Mouse (Mus musculus) forebrain, embryonic 13.5 days (tissue): ENCODE measurements around the gene Tmem100. TPM values are rescaled to one million over a fixed set of nuclear protein-coding genes. Genes with fewer than 3 reads are reported as not detected.

ENCODE experiments used
- ATAC-seq: fragments of 200-750 bp; cut with Nextera tagmentation; 2 replicates; pipeline ENCODE4 v1.8.0; 2017
- H3K27ac ChIP-seq: fragments of 300-500 bp; sonication (generic); 2 replicates; pipeline ENCODE4 v1.5.1; 2015; ENCODE audit warnings: inconsistent platforms, mild to moderate bottlenecking, moderate library complexity
- H3K27me3 ChIP-seq: fragments of 300-500 bp; sonication (generic); 2 replicates; pipeline ENCODE4 v1.6.1; 2015; ENCODE audit warnings: mild to moderate bottlenecking, inconsistent platforms
- H3K36me3 ChIP-seq: fragments of 300-500 bp; sonication (generic); 2 replicates; pipeline ENCODE4 v1.6.1; 2015; ENCODE audit warnings: mild to moderate bottlenecking, inconsistent platforms; ENCODE audit not compliant: poor library complexity, severe bottlenecking
- H3K4me1 ChIP-seq: fragments of 300-500 bp; sonication (generic); 2 replicates; pipeline ENCODE4 v1.6.1; 2015; ENCODE audit warnings: inconsistent platforms
- H3K4me2 ChIP-seq: fragments of 300-500 bp; sonication (generic); 2 replicates; pipeline ENCODE4 v1.6.1; 2015; ENCODE audit warnings: inconsistent platforms, mild to moderate bottlenecking, moderate library complexity
- H3K4me3 ChIP-seq: fragments of 300-500 bp; sonication (generic); 2 replicates; pipeline ENCODE4 v1.5.1; 2015; ENCODE audit warnings: mild to moderate bottlenecking, inconsistent platforms
- H3K9ac ChIP-seq: fragments of 300-500 bp; sonication (generic); 2 replicates; pipeline ENCODE4 v1.6.1; 2015; ENCODE audit warnings: mild to moderate bottlenecking, inconsistent platforms
- H3K9me3 ChIP-seq: fragments of 300-500 bp; sonication (generic); replicated peaks from 2 replicates; pipeline ENCODE4 v1.6.1; 2016; ENCODE audit warnings: inconsistent platforms
- WGBS: fragments of 180-500 bp; shearing (Covaris S2); methylation state at CpG from one replicate; pipeline ENCODE4 v1.1.7; 2015; 5-methylcytosine and 5-hydroxymethylcytosine counted together
- polyA plus RNA-seq: library from polyadenylated mRNA; unstranded; fragments of >200 nt; fragmentation: Nextera tagmentation; extraction: Ambion mirVana; gene quantifications from 2 replicates; pipeline ENCODE4 v1.2.1, GENCODE M21; 2015

The Tmem100 gene
- 4.8 and 5.0 TPM in 2 replicates for polyA plus RNA-seq

DNA sequence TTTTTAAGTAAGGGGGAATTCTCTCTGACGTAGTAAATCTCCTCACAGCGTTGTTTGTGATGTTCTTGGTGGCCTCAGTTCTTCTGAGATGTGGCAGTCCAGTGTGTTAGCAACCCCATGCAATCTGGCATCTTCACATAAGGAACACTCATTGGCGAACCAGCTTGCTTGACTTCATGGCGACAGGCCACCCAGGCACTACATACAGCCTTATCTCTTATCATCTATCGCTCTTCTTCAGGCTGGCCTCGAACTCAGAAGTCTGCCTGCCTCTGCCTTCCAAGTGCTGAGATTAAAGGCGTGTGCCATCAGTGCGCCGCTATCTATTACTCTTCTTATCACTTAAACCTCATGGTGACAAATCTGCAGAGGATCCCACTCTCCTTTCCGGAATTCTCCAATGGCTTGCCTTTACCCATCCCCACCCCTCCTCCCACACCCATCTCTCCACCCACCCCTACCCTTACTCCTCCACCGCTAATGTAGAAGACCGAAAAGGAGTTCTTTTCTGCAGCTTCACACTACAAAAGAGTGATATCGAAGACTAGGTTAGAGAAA lies at the start of gene Tmem100:
Gene Tmem100 (plus strand): TSS at position 508 of the 558 bp plus-strand sequence.
- Histone ChIP-seq H3K9ac (peak within 1 kb of the TSS; percentile 50; the same call in 1 of the 2 replicates), H3K9me3 (no peaks in the 10 kb centered on the region), H3K36me3 (no peaks in the 10 kb centered on the region), H3K4me3 (peak within 1 kb of the TSS; percentile 29), H3K27me3 (peaks cover 12% of the 10 kb centered on the region), H3K4me2 (peak within 1 kb of the TSS; percentile 57), H3K4me1 (peaks cover 24% of the 10 kb centered on the region), H3K27ac (no peak within 1 kb of the TSS)
- no peak for ATAC-seq
- WGBS = 59% methylated on average over 13 of the region's 13 CpGs

DNA sequence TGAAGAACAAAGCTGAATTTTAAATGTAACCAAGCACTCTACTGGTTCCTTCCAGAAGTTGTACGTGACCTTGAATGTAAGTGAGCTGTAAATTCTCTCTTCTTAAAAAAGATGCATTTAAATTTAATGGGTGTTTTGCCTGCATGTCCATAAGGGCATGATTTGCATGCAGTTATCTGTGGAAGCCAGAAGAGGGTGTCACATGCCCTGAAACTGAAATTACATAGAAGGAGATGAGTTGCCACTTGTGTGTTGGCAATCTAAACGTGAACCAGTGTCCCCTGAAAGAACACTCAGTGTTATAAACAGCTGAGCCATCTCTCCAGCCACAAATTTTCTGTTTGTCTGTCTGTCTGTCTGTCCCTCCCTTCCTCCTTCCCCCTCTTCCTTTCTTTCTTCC lies 47.2 kb upstream of the Tmem100 start:
- no peak for ATAC-seq
- Histone ChIP-seq H3K36me3 (no peaks in the 10 kb centered on the region), H3K9ac (no peak overlapping the region), H3K4me2 (no peak overlapping the region), H3K27me3 (no peaks in the 10 kb centered on the region), H3K9me3 (no peaks in the 10 kb centered on the region), H3K4me1 (peaks cover 10% of the 10 kb centered on the region), H3K27ac (no peak overlapping the region), H3K4me3 (no peak overlapping the region)
- WGBS = 72% methylated on average over 2 of the region's 2 CpGs

DNA sequence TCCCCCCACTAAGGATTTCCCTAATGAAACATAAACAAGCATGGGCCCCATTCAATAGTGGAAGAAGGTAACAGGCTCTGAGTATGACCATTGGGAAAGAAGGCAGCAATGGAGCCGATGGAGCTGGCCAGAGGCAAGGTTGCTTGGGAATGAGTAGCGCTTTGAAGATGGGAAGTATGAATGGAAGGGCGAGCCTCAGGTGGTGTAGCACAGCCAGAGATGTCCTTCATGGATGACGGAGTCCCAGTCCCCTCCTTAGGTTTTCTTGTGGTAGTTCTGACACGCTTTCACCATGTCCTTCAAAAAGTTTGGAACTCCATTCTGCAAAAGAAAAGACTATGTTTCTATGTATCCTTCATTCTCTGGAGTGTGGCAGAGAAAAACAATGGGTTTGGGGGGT lies 45.7 kb upstream of the Tmem100 start:
- WGBS = 92% methylated on average over 5 of the region's 5 CpGs
- no peak overlapping the region for H3K4me2 ChIP-seq
- H3K4me3 ChIP-seq = no peak overlapping the region
- H3K27ac ChIP-seq = no peak overlapping the region
- no peaks in the 10 kb centered on the region for H3K4me1 ChIP-seq
- no peaks in the 10 kb centered on the region for H3K9me3 ChIP-seq
- H3K9ac ChIP-seq = no peak overlapping the region
- H3K27me3 ChIP-seq = no peaks in the 10 kb centered on the region
- no peak for ATAC-seq
- H3K36me3 ChIP-seq = no peaks in the 10 kb centered on the region

DNA sequence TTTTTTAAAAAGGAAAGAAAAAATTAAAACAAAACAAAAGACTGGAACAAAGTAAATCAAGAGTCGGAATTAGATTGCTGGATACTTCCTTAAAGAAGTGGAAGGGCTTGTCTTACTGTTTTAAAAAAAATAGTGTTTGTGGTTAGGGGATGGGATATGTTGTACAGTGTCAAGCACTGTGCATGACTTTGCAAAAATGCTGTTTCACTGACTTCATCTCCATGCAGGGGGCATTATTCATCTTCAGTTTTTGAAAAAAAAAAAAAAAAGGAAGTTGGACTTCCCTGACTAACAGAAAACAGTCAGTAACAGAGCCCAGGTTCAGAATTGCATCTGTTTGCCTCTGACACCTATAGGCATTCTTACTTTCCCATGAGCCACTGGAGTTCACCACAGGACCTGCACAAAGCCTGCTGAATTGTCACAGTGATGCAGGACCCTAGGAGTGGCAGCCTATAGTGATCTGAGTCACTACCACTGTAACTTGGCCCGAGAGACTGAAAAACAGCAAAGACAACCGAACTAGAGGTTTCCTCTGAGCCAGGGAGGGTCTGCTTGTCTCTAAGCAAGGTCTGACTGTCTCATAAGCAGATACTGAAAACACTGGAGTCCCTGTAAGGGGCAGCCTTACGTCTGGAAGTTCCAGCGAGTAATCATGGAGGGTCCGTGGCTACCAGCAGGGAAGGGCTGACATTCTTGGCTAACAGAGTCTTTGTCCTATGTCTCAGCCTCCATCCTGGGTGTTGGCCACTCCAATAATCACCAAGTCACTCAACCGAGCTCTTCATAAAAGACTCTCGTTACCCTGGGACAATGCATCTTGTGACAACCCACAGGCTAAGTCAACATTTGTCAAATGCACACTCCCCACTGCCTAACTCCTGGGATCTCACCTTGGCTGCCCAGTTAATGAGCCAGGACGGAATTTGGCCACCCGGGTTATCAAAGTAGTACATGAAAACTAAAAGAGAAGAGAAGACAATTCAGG lies 44.7 kb upstream of the Tmem100 start:
- no peaks in the 10 kb centered on the region for H3K27me3 ChIP-seq
- H3K9ac ChIP-seq = no peak overlapping the region
- WGBS = 26% methylated on average over 10 of the region's 10 CpGs
- no peaks in the 10 kb centered on the region for H3K36me3 ChIP-seq
- no peaks in the 10 kb centered on the region for H3K4me1 ChIP-seq
- H3K9me3 ChIP-seq = no peaks in the 10 kb centered on the region
- no peak overlapping the region for H3K27ac ChIP-seq
- H3K4me3 ChIP-seq = no peak overlapping the region
- no peak overlapping the region for H3K4me2 ChIP-seq
- ATAC-seq = no peak

DNA sequence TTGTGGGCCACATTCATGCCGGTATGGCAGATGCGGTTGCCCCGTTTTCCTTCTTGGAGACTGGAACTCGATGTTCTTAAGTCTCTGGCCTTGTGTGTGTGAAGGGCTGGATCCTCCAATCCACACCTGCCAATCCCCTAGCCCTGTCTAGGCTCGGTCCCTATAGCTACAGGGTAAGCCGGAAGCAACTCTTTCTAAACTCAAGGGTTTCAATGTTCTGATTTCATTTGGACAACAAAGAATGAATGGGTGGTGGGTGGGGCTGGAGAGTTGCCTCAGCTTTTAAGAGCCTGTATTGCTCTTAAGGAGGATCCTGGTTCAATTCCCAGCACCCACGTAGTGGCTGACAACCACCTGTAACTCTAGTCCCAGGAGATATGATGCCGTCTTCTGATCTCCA lies 43.6 kb upstream of the Tmem100 start:
- no peak for ATAC-seq
- no peaks in the 10 kb centered on the region for H3K9me3 ChIP-seq
- no peak overlapping the region for H3K27ac ChIP-seq
- H3K4me1 ChIP-seq = no peaks in the 10 kb centered on the region
- WGBS = 86% methylated on average over 8 of the region's 8 CpGs
- no peak overlapping the region for H3K9ac ChIP-seq
- H3K27me3 ChIP-seq = no peaks in the 10 kb centered on the region
- no peak overlapping the region for H3K4me3 ChIP-seq
- H3K4me2 ChIP-seq = no peak overlapping the region
- H3K36me3 ChIP-seq = no peaks in the 10 kb centered on the region

DNA sequence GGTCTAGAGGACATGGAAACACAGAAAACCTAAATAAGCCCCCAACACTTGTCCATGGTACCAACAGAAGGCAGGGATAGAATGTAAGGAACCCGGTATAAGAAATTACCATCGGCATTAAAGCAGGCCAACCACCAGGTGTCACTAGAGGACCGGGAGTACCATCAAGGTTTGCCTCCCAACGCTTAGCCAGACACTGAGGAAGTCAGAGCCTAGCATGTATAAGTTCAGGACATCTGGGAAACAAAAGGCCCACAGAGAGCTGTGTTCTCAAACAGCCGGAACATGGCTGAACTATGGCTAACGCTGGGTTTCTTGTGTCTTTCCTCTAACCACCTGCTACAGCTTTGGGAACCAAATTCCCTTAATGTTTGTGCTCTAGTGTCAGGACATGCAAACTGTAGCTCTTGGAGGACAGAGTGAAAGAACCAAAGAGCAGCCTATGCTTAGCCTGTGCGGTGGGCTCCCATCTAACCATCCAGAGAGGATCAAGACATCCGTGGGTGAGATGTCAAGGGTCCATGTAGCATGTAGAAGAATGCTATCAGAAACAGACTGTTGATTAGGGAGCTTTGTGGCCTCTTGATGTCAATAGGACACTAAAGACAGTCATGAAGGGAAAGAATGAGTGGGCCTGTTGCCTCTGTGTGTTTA lies 41.1 kb upstream of the Tmem100 start:
- Histone ChIP-seq H3K9me3 (no peaks in the 10 kb centered on the region), H3K4me1 (no peaks in the 10 kb centered on the region), H3K27ac (no peak overlapping the region), H3K9ac (no peak overlapping the region), H3K4me3 (no peak overlapping the region), H3K36me3 (no peaks in the 10 kb centered on the region), H3K4me2 (no peak overlapping the region), H3K27me3 (no peaks in the 10 kb centered on the region)
- peak; percentile 78 for ATAC-seq
- 24% methylated on average over 8 of the region's 8 CpGs for WGBS

DNA sequence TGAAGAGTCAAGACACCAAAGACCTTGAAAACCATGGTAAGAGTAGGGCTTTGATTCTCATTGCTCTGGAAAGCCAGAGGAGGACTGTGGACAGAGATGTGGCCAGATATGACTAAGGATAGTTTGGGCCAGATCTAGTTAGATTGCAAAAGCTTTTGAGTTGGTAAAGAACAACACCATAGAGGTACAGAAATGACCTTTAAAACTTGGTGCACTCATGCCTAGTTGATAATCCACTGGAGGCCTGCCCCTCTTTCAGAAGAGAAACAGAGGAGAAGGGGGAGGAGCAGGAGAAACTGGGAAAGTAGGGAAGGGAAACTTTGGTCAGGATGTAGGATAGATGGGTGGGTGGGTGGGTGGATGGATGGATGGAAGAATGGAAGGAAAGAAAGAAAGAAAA lies 38.5 kb upstream of the Tmem100 start:
- Histone ChIP-seq H3K4me1 (peaks cover 7% of the 10 kb centered on the region; the same call in 1 of the 2 replicates), H3K9ac (no peak overlapping the region), H3K36me3 (no peaks in the 10 kb centered on the region), H3K27ac (no peak overlapping the region), H3K9me3 (no peaks in the 10 kb centered on the region), H3K4me3 (no peak overlapping the region), H3K27me3 (no peaks in the 10 kb centered on the region), H3K4me2 (no peak overlapping the region)
- ATAC-seq = no peak

DNA sequence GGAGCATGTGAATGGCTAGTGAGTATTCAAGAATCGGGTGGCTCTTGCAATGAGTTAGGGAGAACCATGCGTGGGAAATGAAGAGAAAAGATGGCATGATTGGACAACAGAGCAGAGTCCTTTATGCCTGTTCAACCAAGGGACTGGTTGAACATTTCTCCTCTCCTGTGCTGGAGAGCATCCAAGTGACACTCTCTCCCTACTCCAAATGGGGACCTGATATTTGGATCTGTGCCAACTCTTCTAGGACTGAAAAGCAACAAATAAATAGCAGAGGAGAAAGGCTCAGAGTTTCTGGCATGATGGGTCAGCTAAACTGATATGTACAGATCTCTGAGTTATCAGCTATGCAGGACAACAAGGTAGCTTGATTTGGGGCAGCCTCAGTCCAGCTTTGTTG lies 35.4 kb upstream of the Tmem100 start:
- no peak for ATAC-seq
- H3K4me2 ChIP-seq = no peak overlapping the region
- no peak overlapping the region for H3K4me3 ChIP-seq
- H3K9me3 ChIP-seq = no peaks in the 10 kb centered on the region
- no peaks in the 10 kb centered on the region for H3K36me3 ChIP-seq
- WGBS = 69% methylated on average over 2 of the region's 2 CpGs
- H3K9ac ChIP-seq = no peak overlapping the region
- peaks cover 7% of the 10 kb centered on the region; the same call in 1 of the 2 replicates for H3K4me1 ChIP-seq
- H3K27me3 ChIP-seq = no peaks in the 10 kb centered on the region
- H3K27ac ChIP-seq = no peak overlapping the region

DNA sequence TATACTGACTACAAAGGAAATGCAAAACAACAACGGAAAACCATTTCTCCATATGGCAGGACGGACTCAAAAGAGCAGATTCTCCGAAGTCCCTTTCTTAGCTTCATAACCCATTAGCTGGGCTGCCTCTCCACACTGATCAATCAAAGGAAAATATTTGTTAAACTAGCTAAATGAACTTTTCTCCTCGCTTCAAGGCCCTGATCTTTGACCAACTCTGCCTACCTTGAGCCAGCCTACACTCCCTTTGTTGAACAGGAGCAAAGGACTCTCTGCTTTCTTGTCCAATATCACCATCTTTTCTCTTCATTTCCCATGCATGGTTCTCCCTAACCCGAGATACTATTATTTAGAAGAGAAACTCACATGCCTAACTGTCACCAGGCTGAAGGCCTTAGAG lies 34.6 kb upstream of the Tmem100 start:
- no peaks in the 10 kb centered on the region for H3K9me3 ChIP-seq
- peaks cover 7% of the 10 kb centered on the region; the same call in 1 of the 2 replicates for H3K4me1 ChIP-seq
- ATAC-seq = no peak
- H3K4me2 ChIP-seq = no peak overlapping the region
- no peaks in the 10 kb centered on the region for H3K27me3 ChIP-seq
- H3K27ac ChIP-seq = no peak overlapping the region
- WGBS = 88% methylated on average over 5 of the region's 5 CpGs
- no peak overlapping the region for H3K9ac ChIP-seq
- H3K36me3 ChIP-seq = no peaks in the 10 kb centered on the region
- no peak overlapping the region for H3K4me3 ChIP-seq

DNA sequence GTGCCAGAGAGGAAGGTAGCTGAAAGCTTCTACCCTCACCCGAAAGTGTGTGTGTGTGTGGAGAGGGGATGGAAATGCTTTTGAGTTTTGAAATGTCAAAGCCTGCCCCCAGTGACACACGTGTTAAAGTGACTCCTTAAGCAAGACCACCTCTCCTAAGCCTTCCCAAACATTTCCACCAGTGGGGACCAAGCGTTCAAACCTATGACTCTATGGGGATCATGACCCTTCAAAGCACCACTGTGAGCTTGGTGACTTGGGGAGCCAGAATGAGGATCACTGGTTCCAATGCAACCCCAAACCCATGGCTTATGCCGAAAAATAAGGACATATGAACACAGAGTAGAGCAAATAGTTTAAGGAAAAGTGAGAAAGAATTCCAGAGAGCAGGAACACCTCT lies 33.7 kb upstream of the Tmem100 start:
- H3K27ac ChIP-seq = no peak overlapping the region
- no peaks in the 10 kb centered on the region for H3K27me3 ChIP-seq
- WGBS = 85% methylated on average over 4 of the region's 4 CpGs
- H3K4me3 ChIP-seq = no peak overlapping the region
- no peaks in the 10 kb centered on the region for H3K9me3 ChIP-seq
- peaks cover 7% of the 10 kb centered on the region; the same call in 1 of the 2 replicates for H3K4me1 ChIP-seq
- H3K36me3 ChIP-seq = no peaks in the 10 kb centered on the region
- ATAC-seq = no peak
- no peak overlapping the region for H3K9ac ChIP-seq
- no peak overlapping the region for H3K4me2 ChIP-seq

DNA sequence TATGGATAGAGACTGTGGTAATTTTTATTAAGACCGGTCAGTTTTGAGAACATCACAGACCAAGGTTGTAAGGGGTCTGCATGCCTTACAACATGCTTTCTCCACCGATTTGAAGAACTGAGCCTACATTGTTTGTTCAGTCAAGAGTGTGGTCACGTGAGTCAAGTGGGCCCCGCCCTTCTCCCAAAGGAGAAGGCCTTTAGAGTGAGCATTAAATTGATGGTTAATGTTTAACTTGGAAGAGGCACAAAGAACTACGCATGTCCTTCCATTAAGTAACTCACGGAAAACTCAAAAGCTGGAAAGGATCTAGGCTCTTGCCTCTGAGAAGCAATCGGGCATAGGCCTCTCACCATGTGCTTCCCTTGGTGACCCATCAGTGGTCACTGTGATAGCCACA lies 33.3 kb upstream of the Tmem100 start:
- no peak overlapping the region for H3K4me3 ChIP-seq
- peaks cover 7% of the 10 kb centered on the region; the same call in 1 of the 2 replicates for H3K4me1 ChIP-seq
- no peaks in the 10 kb centered on the region for H3K36me3 ChIP-seq
- no peak overlapping the region for H3K27ac ChIP-seq
- H3K9me3 ChIP-seq = no peaks in the 10 kb centered on the region
- no peak overlapping the region for H3K4me2 ChIP-seq
- WGBS = 93% methylated on average over 7 of the region's 7 CpGs
- ATAC-seq = no peak
- H3K27me3 ChIP-seq = no peaks in the 10 kb centered on the region
- H3K9ac ChIP-seq = no peak overlapping the region
